11 mouse cellular contexts compared by ENCODE assay signal in genomic region chr9:60561641-60562289, GRCm38 (mm10). TPM values are rescaled to one million over a fixed set of nuclear protein-coding genes. Genes with fewer than 3 reads are reported as not detected.
DNase-seq lines count a peak whose midpoint lies in the region; ATAC-seq and TF ChIP-seq lines count a peak whose summit lies in the region.
"Had no signal": no experiment of that assay in that cellular context is flagged by ENCODE, and none has a peak within 500 bp of the region (broad histone marks: within the 10 kb centered on the region; RNA-seq: fewer than 3 reads in every experiment).

No protein-coding gene starts in this region.

- H3K4me2 ChIP-seq in kidney, embryonic 15.5 days = peak overlapping the region; percentile 64
- no peak overlapping the region for H3K4me2 ChIP-seq in midbrain, postnatal 0 days (ENCODE audit: low read depth, low read length, poor library complexity, severe bottlenecking)
- no peak overlapping the region for H3K4me2 ChIP-seq in liver, embryonic 11.5 days

- H3K27me3 ChIP-seq in kidney, embryonic 15.5 days = no peaks in the 10 kb centered on the region
- no peaks in the 10 kb centered on the region for H3K27me3 ChIP-seq in midbrain, postnatal 0 days (ENCODE audit: insufficient read depth, low read length)
- H3K27me3 ChIP-seq in liver, embryonic 11.5 days (replicated peaks; ENCODE audit: control insufficient read depth, insufficient read depth, low read length) = no peaks in the 10 kb centered on the region
- H3K27me3 ChIP-seq: Patski had no signal

- no peak for DNase-seq in kidney, postnatal 14 days
- DNase-seq in brain, embryonic 18.5 days (ENCODE audit: low read depth, low spot score) = peak; percentile 54
- peak; percentile 28 to 57 for DNase-seq in frontal cortex, adult 2 months (ENCODE audit: extremely low spot score in 1 of 2, low spot score in 1 of 2)
- peak; percentile 67 for DNase-seq in midbrain, postnatal 0 days (ENCODE audit: low spot score)
- DNase-seq in liver, embryonic 11.5 days (ENCODE audit: low spot score) = no peak
- DNase-seq: cerebellum, adult 11-12 months; gastrocnemius, postnatal 10 days had no signal

- H3K4me1 ChIP-seq in kidney, embryonic 15.5 days = peaks cover 41% of the 10 kb centered on the region
- H3K4me1 ChIP-seq in midbrain, postnatal 0 days (ENCODE audit: insufficient read depth, low read length) = peaks cover 8% of the 10 kb centered on the region
- H3K4me1 ChIP-seq in liver, embryonic 11.5 days (replicated peaks; ENCODE audit: control insufficient read depth, insufficient read depth, low read length) = no peaks in the 10 kb centered on the region

- peak overlapping the region; percentile 23 for H3K4me3 ChIP-seq in kidney, embryonic 15.5 days (replicated peaks)
- no peak overlapping the region for H3K4me3 ChIP-seq in midbrain, postnatal 0 days (ENCODE audit: low read depth, low read length)
- no peak overlapping the region for H3K4me3 ChIP-seq in liver, embryonic 11.5 days (ENCODE audit: low read depth, low read length)

- no peaks in the 10 kb centered on the region for H3K9me3 ChIP-seq in kidney, embryonic 15.5 days (replicated peaks)
- no peaks in the 10 kb centered on the region for H3K9me3 ChIP-seq in midbrain, postnatal 0 days (ENCODE audit: low read length)
- no peaks in the 10 kb centered on the region for H3K9me3 ChIP-seq in liver, embryonic 11.5 days (ENCODE audit: control insufficient read depth, low read length)

- H3K27ac ChIP-seq in kidney, embryonic 15.5 days = peak overlapping the region; percentile 86
- H3K27ac ChIP-seq in midbrain, postnatal 0 days (ENCODE audit: low read depth, low read length) = 0 out of 2 replicates have a peak overlapping the region, but pooled peaks have one; percentile 4
- no peak overlapping the region for H3K27ac ChIP-seq in liver, embryonic 11.5 days (ENCODE audit: low read depth, low read length)
- H3K27ac ChIP-seq: macrophage had no signal

- no peak overlapping the region for H3K9ac ChIP-seq in kidney, embryonic 15.5 days
- H3K9ac ChIP-seq in midbrain, postnatal 0 days (replicated peaks; ENCODE audit: low read length, poor library complexity, severe bottlenecking) = no peak overlapping the region
- H3K9ac ChIP-seq in liver, embryonic 11.5 days (ENCODE audit: low read depth, low read length) = no peak overlapping the region

- TF ChIP-seq CTCF in midbrain, postnatal 0 days (IDR thresholded peaks at IDR 0.05) = no peak

- no peaks in the 10 kb centered on the region for H3K36me3 ChIP-seq in kidney, embryonic 15.5 days
- no peaks in the 10 kb centered on the region for H3K36me3 ChIP-seq in midbrain, postnatal 0 days (ENCODE audit: insufficient read depth, low read length)
- H3K36me3 ChIP-seq in liver, embryonic 11.5 days (ENCODE audit: control insufficient read depth, insufficient read depth, low read length) = no peaks in the 10 kb centered on the region

- ATAC-seq in kidney, embryonic 15.5 days (replicated peaks; ENCODE audit: low FRiP score) = no peak
- no peak for ATAC-seq in midbrain, postnatal 0 days (ENCODE audit: low FRiP score)
- no peak for ATAC-seq in CD4-positive, CD25-positive, alpha-beta regulatory T cell, adult 4 months
- no peak for ATAC-seq in liver, embryonic 11.5 days (replicated peaks; ENCODE audit: low FRiP score)
- ATAC-seq: Patski had no signal

- 31% methylated on average over 9 of the region's 9 CpGs for WGBS in kidney, embryonic 15.5 days
- WGBS in midbrain, postnatal 0 days = 54% methylated on average over 9 of the region's 9 CpGs
- WGBS in liver, embryonic 11.5 days = 70% methylated on average over 9 of the region's 9 CpGs

RNA-seq across cellular contexts. Expression of gene Thsd4, which starts 39.9 kb away (rescaled TPM):
- 29.7 and 31.0 TPM in 2 replicates for polyA plus RNA-seq in kidney, embryonic 15.5 days (2015; fragmentation: Nextera tagmentation; extraction: Ambion mirVana)
- polyA plus RNA-seq in frontal cortex, adult 2 months (2012; rRNA removed) = 4.7 TPM in 2 replicates
- total RNA-seq in midbrain, postnatal 0 days (2014; rRNA removed) = 20.8 and 23.6 TPM in 2 replicates
- polyA plus RNA-seq in midbrain, postnatal 0 days (2015; fragmentation: Nextera tagmentation; extraction: Ambion mirVana) = 3.6 and 4.8 TPM in 2 replicates
- polyA plus RNA-seq in CD4-positive, CD25-positive, alpha-beta regulatory T cell, adult 4 months (2017; shearing (Covaris generic)) = not detected
- polyA plus RNA-seq in liver, embryonic 11.5 days (2014; fragmentation: Nextera tagmentation; extraction: Ambion mirVana) = 5.9 and 6.8 TPM in 2 replicates
- polyA plus RNA-seq: macrophage had no signal

Comparison
In these comparisons a context has a peak if more than half of its experiments do, and no peak if none do; other contexts are left out.
1. DNase-seq: peak in brain, embryonic 18.5 days (single experiment), frontal cortex, adult 2 months (2 of 2) and midbrain, postnatal 0 days (single experiment); none in kidney, postnatal 14 days (single experiment) and liver, embryonic 11.5 days (single experiment).